Mouse (Mus musculus) natural killer cell, adult 2 months (primary cell): ENCODE data around the gene Reg4.

Experiments used
- DNase-seq, 2 experiments: peaks; one replicate each; pipeline ENCODE4 v3.0.0; 2022; ENCODE audit warnings: low spot score in 2 of 2

Gene Reg4

DNA sequence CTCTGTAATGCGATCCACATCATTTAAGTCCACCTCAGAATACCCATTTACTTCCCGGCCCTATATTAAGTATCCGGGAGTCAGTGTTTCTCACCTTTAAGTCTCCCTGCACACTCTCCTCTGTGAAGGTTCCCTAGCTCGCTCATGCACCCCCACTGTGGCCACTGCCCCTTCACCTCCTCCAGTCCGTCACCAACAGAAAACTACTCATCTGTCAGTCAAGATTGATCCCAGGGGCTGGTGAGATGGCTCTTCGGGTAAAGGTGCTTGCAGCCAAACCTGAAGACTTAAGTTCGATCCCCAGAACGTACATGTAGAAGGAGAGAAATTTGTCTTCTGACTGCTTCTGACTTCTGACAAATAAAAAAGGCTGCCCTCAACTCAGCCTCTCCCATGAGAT lies 60.5 kb downstream of the Reg4 start:
- DNase-seq: no peak

DNA sequence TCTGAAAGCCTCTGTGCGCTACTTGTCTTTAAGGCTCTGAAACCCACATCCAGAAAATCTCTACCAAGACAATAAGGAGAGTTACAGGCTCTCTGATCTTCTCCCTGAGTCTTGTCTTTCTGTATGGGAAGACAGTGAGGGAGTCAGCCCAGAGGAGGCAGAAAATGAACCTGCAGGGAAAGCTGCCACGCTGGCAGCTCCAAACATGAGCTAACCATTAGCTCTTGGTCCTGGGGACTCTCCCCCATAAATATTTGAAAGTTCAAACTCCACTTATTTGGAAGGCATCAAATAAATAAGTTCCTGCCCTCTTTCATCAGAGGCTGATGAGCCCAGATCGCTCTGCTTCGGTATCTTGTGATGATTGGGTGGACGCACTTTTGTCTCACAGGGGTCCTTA lies 61.2 kb downstream of the Reg4 start:
- DNase-seq: no peak
